Mouse (Mus musculus): ENCODE measurements around the gene Borcs5. TPM values are rescaled to one million over a fixed set of nuclear protein-coding genes. Genes with fewer than 3 reads are reported as not detected.

The Borcs5 gene
- total RNA-seq, 2 experiments from 2014 or later = 32.1 to 36.1 TPM

DNA sequence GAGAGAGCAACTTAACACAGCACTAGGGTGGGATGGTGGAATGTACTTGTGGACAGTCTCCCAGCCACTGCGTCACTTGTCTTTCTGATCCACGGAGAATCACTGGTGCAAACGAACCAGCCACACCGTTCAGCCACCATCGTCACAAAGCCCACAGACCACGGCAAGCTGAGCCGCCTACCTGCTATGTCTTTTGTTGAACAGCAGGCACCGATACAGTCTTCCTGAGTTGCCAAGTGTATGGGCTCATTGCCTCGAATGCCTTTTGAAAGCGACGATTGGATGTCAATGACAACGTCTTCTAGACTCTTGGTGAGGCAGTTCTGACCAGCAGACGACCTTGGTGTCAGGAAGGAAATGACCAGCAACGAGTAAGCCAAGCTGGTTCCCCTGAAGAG, 17.8 kb upstream of the Borcs5 start:
- DNase-seq (ENCODE audit: low spot score in 2 of 2) = peak; percentile 35 to 74
- intact Hi-C loops (cut with DNase I) = no loop called here

DNA sequence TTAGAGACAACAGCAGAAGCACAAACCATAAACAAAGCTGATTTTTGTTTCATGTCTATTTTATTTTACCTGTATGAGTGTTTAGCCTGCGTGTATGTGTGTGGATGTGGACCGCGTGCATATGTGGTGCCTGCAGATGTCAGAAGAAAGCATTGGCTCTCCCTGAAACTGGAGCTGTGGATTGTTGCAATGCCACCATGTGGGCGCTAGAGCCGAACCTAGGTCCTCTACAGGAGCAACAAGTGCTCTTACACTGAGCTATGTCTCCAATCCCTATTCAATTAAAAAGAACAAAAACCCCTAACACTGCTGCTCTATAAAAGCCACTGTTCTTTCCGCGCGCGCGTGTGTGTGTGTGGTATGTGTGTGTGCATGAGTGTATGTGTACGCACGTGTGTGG, 13.9 kb upstream of the Borcs5 start:
- no peak for DNase-seq (ENCODE audit: low spot score in 2 of 2)
- intact Hi-C loops (cut with DNase I) = no loop called here

DNA sequence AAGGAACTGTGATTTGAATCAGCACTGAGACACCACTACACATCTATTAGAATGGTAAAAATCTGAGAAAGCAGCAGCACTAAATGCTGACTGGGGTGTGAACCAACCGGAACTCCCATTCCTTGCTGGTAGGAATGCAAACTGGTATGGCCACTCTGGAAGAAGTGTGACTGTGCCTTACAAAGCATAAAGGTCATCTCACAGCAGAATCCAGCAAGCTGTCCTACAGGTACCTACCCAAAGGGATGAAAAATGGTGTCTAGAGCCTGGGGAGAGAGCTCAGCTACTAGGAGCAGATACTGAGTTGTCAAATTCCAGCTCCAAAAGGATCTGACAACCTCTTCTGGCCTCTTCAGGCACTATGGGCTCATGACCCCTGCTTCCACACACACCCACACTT, 12.7 kb upstream of the Borcs5 start:
- intact Hi-C loops (cut with DNase I) = no loop called here
- DNase-seq (ENCODE audit: low spot score in 2 of 2) = no peak

DNA sequence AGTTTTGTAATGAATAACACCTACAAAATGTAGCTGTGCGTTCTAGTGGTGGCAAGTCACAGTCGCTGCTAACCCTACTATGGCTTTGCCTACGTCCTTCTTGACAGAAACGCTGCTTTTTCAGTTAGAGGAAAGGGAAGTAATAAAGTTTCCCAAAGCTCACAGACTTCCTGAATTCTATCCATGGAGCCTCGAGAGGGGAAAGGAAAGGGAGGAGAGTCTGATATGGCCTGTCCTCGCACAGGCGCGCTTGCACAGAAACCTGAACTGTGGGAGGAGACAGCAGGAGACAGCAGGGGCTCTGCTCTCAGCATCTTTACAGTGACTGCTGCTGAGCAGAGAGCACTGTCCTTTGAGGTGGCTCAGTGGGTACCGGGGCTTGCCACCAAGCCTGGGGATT, 8.9 kb upstream of the Borcs5 start:
- intact Hi-C loops (cut with DNase I) = no loop called here

DNA sequence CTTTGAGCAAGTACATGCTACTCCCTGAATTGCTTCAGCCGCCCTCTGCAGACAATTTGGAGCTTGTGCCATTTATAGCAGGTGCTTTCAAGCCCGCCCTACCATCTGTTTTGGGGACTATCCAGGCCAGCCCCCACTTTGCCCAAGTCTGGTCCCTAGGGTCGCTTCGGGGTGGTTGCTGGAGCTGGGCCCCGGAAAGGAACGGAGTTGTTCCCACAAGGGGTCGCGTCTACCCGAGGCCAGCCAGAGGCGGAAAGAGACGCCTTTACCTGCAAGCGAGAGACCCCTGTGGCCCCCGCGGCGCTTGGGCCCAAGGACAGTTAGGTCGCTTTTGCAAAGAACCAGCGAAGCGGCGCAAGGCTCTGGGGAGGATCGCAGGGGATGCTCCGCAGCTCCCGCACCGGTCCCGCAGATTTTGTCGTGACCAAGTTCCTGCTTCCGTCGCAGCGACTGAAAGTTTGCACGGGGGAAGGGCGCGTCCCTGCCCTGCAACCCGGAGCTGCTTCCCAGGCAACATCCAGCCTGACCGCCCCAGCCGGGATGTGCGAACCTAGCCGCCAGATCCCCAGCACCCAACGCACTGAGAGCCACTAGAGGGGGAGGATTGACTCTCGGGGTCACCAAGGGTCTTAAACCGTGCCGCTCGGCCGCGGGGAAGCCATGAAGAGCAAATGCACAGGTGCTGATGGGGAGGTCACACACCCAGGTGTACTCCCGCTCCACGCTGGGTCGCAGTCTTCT, 7.2 kb upstream of the Borcs5 start, which contains the start of gene Mansc1:
Gene Mansc1 (minus strand): TSS at position 542 of the 741 bp plus-strand sequence.
- intact Hi-C loops (cut with DNase I) = no loop called here
- DNase-seq (ENCODE audit: low spot score in 2 of 2) = peak; percentile 45 to 54

More for the DNA sequence above, 8.9 kb upstream of the Borcs5 start:
- no peak for DNase-seq (ENCODE audit: low spot score in 2 of 2)

DNA sequence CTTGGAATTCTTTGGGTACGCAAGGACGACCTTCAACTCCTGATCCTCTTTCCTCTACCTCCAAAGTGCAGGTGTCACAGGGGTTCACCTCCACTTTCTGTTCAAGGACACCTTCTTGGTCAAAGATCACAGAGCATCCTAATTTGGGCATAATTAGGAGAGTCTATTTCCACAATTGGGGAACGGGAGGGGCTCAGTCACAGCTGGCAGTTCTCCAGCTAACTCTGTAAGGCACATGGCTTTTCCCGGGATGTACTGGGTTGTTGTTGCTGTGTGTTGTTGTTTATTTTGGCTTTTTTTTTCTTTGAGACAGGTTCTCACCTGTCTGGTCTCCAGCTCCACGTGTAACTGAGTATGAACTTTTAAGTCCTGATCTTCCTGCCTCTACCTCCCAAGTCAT, 6.6 kb upstream of the Borcs5 start:
- intact Hi-C loops (cut with DNase I) = no loop called here
- no peak for DNase-seq (ENCODE audit: low spot score in 2 of 2)

DNA sequence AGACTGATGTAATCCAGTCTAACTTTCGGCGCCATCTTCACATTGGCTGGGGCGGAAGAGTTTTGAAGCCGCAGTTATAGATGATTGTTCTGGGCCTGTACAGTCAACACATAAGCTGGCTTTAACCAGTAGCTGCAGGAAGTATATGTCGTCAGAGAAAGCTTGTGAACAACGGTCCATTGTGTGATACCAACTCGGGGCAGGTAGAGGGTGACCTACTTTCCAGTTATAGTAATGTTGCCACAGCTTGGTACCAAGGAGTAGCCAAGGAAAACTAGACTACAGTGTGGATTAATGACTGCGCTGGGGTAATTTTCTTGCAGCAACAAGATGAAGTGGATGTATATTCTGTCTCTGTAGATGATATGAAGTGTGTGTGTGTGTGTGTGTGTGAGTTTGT, 5.8 kb upstream of the Borcs5 start:
- no peak for DNase-seq (ENCODE audit: low spot score in 2 of 2)
- intact Hi-C loops (cut with DNase I) = no loop called here

DNA sequence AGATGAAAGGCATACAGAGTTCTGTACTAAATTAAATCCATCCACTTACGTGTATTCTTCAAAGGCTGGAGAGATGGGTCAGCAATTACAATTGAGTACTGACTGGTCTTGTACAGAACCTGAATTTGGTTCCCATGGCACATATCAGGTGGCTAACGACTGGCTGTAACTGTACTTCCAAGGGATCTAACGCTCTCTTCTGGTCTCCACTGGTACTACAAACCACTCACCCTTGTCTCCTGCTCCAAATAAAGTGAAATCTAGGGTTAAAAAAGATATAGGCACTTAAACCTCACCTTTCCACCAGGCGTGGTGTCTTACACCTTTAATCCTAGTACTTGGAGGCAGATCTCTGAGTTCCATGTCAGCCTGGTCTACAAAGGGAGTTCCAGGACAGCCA, 2.8 kb upstream of the Borcs5 start:
- DNase-seq (ENCODE audit: low spot score in 2 of 2) = no peak
- intact Hi-C loops (cut with DNase I) = no loop called here

DNA sequence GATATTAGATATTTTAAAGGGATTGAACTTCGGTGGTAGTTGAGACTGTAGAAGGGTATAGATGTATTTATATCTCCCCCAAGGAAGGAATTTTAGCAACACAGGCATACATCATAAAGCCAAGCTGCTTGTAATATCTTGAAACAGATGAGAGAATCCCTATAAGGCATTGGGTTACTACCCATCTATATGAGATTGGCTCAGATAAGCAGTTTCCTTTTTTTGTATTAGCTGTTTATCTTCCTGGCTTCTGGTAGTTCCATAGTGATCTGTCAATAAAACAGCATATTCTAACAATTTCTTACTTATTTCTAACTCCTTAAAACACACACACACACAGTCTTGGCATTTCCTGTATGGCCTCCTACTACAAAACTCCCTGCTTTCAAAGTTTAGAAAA, 590 bp downstream of the Borcs5 start:
- DNase-seq (ENCODE audit: low spot score in 2 of 2) = no peak
- intact Hi-C loops (cut with DNase I) = no loop called here

DNA sequence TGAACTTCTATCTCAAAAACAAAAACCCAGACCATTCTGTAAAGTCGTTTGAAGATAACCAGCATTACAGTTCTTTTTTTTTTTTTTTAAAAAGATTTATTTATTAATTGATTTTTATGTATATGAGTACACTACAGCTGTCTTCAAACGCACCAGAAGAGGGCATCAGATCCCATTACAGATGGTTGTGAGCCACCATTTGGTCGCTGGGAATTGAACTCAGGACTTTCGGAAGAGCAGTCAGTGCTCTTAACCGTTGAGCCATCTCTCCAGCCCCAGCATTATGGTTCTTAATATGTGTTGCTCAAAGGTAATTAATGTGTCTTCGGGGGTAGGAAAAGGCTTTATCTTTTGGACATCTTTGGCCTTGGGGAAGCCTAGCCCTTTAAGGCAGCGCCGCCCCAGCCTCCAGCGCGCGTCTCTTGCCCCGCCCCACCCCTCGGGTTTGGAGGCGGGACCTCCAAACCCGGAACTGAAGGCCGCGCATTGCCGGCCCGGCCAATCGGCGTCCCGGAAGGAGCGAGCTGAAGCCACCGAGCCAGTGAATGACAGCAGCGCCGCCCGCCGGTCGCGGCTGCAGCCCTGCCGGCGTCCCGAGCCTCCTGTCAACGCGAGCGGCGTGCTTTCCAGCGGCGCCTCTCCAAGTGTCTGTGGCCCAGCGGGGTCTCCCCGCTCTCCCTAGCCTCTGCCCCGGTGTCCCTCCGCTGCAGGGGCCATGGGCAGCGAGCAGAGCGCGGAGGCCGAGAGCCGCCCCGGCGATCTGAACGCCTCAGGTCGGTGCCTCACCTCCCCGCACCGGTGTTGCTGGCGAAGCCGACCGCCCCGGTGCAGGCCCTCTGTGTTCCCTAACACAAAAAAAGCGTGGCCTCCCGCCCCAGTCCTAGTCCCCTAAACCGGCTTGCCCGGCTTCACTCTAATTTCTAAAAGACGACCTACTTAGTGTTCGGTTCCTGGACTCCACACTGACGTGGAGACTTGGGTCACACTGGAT, 1.5 kb downstream of the Borcs5 start:
- peak; percentile 93 to 96 for DNase-seq (ENCODE audit: low spot score in 2 of 2)
- intact Hi-C loops (cut with DNase I) = no loop called here

DNA sequence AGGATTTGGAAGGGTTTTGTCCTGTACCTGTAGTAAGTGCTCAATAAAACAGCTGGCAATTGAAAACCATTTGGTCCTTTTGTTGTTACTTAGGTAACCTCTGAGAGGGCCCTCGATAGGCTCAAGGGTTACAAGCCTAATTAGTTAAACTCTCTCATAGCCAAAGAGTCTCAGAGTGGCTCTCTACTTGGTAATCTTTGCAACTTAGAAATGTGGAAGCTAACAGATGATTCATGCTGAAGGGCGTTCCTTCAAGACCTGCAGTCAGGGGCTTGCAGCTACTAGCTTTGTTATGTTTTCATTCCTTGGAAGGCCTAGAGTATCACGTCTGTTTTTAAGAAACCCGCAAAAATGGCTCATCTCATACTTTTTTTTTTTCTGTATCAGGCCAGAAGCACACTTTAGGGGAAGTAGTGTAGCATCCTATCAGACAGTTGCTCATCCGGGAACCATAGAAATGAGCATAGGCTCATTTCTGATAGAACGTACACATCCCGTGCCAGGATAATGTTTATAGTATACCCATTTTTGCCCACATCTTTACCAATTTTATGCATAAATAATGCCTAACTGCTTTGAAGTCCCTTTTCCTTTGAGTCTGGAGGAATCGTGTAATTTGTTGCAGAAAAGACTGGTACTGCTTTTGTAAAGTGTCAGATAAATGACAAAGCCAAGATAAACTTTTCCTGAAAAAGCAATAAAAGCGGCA, 2.6 kb downstream of the Borcs5 start:
- intact Hi-C loops (cut with DNase I) = no loop called here

DNA sequence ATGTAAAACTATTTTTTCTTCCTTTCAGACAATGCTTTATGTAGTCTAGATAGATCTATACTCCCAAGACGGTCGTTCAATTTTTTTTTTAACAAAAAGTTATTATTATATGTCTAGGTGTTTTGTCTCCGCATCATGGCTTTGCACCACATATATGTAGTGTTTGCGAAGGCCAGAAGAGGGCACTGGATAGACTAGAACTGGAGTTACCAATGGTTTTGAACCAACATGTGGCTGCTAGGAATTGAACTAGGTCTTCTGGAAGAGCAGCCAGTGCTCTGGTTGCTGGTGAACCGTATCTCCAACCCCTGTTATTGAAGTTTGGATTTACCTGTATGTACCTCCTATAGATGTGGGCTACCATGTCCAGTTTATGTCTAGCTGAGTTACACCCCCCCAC, 4.0 kb downstream of the Borcs5 start:
- intact Hi-C loops (cut with DNase I) = no loop called here
- no peak for DNase-seq (ENCODE audit: low spot score in 2 of 2)

More for the DNA sequence above, 2.6 kb downstream of the Borcs5 start:
- DNase-seq (ENCODE audit: low spot score in 2 of 2) = no peak

DNA sequence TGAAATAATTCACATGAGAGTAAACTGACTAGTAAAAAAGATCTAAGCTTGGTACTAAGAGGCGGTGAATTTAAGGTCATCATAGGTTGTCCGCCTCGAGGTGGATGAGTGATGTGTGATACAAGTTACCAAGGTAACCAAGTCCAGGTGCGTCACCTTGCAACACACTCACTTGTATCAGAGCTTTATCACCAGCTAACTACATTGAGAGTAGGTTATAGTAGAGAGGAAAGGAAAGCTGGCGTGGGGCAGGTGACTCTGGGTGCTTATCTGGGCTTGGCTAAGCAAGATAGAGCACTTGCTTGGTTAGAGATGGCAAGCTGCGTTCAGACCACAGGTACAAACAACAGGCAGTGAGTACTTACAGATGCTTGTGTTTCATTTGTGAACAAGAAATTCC, 7.5 kb downstream of the Borcs5 start:
- intact Hi-C loops (cut with DNase I) = no loop called here
- DNase-seq (ENCODE audit: low spot score in 2 of 2) = no peak

DNA sequence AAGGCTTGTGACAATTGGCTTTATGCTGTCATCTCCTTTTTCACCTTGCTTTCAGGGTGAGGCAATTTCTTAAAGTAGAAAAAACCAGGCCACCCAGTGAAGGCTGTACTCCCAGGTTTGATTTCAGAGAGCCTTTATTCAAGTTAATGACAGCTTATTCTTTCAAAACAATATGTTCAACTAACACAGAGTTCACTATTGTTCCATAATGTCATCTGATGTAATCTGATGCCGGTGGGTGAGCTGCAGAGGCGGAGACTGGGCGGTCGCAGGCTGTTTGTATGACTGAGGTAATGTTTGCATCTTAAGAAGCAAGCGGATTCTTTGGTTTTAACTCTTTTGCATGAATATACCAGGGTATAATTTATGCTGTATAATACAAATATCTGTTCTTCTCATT, 8.3 kb downstream of the Borcs5 start:
- no peak for DNase-seq (ENCODE audit: low spot score in 2 of 2)
- intact Hi-C loops (cut with DNase I) = no loop called here

DNA sequence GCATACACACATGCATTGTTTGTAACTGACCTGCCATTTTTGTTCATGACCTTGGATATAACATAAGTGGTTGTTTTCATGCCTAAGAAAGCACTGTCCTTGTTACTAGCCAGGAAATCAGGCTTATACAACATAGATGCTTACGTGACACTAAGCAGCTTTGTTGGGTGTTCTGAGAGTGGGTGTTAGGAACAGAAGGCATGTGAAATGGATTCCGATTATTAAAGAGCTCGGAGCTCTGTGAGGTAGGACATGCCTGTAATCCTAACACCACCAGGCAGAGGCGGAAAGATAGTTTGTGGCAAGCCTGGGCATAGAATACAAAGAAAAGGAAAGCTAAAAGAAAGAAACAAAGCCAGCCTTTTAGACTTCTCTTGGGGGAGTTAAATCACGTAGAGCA, 9.0 kb downstream of the Borcs5 start:
- intact Hi-C loops (cut with DNase I) = no loop called here
- peak; percentile 26 to 71 for DNase-seq (ENCODE audit: low spot score in 2 of 2)

DNA sequence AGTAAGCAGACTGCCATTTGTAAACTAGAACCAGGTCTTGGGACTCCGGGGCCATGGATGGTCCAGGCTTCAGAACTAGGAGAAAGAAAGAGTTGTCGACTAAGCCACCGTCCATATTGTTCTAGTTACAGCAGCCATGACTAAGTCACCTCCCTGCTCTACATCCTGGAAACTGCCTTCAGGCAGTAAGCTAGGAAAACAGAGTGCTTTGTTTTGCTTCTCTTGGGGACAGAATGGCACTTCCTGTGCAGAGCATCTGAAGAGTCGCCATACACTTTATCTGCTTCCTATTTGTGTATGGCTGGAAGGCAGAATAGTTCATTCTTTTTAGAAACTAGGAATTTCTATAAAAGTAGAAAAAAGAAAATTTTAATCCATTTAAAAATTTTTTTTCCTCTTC, 17.2 kb downstream of the Borcs5 start:
- intact Hi-C loops (cut with DNase I) = no loop called here

DNA sequence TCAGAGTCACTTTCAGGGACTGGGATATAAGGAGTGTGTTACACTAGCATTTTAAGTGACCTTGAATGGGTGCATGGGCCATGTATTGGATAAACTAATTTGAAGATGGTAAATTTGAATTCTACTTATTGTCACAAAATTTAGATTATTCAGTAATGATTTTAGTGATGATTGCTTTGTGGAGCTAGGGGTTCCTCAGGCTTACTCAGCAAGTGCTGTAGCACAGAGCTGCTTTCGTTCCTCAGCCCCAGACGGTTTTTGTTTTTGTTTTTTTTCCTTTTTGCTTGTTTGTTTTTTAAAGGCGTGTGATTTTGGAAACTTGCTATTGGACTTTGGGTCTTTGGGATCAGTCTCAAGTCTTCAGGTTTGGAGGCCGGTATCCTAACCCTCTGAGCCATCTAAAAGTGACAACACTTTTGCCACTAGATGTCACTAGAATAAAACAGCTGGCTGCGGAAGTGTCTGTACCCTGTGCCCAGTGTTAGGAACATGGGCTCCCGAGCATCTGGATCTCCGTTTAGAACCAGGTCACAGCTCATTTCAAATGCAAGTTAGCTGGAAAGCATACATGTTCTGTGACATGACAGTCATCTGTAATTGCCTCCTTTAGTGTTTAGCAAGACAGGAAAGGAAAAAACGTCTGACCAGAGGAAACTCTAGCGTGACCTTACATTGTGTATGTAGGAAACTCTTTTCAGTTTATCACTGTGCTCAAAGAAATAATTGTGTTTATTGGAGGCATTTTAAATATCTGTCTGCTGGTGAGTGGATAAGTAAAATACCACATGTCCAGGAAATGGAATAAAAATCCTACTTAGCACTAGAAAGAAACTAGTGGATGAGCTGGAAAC, 20.0 kb downstream of the Borcs5 start:
- peak; percentile 49 to 74 for DNase-seq (ENCODE audit: low spot score in 2 of 2)
- intact Hi-C loops (cut with DNase I) = loop anchor here (1.0 to 2.0 kb wide), 3 partner anchors 135 to 287 kb away; no protein-coding TSS in a partner anchor

More for the DNA sequence above, 17.2 kb downstream of the Borcs5 start:
- no peak for DNase-seq (ENCODE audit: low spot score in 2 of 2)

DNA sequence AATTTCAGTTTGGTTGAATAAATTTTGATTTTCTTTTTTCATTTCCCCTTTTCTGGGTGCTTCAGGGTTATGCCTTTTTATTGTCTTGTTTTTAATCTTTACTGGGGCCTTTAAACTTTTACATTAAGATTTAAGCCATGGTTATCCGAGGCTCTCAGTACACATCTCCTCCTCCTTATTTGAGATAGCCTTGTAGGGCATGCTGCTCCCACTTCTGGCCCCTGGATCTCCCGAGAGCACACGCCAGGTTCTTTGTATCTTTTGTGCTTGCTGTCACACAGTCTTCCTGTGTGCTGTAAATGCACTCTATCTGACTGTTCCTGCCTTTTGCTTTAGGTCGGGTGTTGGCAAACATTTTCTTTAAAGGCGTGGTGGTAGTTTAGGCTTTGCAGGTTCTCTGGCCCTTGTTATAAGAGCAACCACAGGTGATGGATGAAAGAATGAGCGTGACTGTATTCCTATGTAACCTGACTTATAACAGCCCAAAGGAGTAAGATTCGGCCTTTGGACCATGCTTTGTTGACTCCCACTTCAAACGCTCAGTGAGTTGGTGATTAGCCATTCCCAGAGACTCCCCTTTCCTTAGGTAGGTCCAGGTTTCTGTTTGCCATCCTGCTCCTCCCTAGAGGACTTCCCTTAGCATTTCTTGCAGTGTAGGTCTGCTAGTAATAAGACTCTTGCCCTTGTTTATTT, 21.6 kb downstream of the Borcs5 start:
- intact Hi-C loops (cut with DNase I) = no loop called here
- DNase-seq (ENCODE audit: low spot score in 2 of 2) = no peak

DNA sequence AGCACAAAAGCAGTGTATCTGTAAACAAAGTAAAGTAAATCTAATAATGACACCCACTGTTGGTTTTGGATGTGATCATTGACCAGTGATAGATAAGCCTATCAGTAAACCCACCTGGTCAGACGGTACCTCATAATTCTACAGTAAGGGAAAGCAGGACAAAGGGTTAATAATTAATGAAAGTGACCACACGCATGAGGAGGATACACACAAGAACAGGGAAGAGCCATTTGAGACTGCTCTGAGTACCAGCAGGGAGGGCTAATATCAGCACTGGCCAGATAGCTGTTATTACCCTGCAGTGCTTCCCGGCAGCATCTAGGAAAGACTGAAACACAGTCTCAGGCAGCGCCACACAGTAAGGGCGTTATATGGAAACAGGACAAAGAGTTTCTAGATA, 25.3 kb downstream of the Borcs5 start:
- intact Hi-C loops (cut with DNase I) = no loop called here
- no peak for DNase-seq (ENCODE audit: low spot score in 2 of 2)

Data from left cerebral cortex, postnatal 25 days (tissue).